Mouse (Mus musculus) MEL-GATA-1-ER (cell line): ENCODE data around the gene Selenov.

Experiments
- DNase-seq: peaks from one replicate; pipeline ENCODE4 v3.0.0-alpha.2; 2012; ENCODE audit warnings: low read depth; ENCODE audit errors: extremely low read depth

Gene Selenov

DNA sequence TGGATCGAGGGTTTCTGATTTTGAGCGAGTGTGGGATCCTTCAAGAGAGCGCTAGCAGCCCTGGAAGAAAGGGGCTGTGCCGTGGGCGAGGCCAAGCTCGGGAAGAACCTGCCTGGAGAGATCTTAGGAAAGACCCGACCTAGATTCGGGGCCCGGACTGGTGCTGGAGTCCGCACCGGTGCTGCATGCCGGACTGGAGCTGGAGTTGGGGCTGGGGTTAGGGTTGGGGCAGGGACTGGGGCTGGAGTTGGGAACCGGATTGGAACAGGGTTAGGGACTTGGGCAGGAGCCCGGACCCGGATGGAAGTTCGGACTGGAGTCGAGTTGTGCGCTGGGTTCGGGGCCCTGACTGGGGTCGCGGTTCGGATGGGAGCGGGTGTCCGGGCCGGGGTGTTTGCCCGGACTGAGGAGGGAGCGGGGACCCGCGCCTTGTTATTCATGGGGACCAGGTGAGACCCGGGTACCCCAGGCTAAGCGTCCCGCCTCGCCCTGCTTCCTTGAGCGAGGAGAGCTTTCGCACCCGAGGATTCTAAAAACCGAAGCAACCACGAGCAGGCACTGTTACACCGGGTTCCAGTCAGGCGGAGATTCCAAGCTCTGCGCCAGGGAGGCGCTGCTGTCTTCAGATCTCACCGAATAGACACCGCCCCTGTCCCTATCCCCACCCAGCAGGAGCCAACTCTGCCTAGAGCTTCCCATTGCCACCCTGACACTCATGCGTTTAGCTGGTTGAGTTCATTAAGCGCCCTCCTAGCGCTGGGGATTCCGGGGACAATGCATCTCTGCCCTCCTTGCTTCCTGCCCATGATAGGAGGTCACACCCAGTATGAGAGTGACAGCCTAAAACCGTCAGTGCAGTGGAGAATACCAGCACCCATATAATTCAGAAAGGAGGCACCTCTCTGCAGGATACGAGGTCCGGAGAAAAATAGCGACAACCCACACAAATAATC is at the start of gene Selenov:
TSS of gene Selenov (minus strand) at position 549 of the 953 bp plus-strand sequence.
- no peak for DNase-seq

DNA sequence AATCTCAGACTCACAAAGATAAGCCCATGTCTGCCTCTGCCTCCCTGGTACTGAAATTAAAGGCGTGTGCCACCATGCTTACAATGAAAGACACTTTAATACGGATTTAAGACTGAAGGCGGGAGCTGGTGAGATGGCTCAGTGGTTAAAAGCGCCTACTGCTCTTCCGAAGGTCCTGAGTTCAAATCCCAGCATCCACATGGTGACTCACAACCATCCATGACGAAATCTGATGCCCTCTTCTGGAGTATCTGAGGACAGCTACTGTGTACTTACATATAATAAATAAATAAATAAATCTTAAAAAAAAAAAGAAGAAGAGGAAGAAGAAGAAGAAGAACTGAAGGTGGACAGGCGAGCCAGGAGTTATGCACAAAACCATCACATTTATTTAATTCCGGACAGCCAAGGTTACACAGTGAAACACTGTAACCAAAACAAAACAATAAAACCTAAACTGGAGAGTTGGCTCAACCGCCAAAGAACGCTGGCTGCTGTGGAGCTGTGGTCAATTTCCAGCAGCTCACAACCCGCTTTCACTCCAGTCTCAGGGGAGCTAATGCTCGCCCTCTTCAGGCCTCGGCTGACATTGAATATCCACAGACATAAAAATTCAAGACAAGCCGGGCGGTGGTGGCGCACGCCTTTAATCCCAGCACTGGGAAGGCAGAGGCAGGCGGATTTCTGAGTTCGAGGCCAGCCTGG is 48.4 kb upstream of the Selenov start:
- DNase-seq, result peak; percentile 71

DNA sequence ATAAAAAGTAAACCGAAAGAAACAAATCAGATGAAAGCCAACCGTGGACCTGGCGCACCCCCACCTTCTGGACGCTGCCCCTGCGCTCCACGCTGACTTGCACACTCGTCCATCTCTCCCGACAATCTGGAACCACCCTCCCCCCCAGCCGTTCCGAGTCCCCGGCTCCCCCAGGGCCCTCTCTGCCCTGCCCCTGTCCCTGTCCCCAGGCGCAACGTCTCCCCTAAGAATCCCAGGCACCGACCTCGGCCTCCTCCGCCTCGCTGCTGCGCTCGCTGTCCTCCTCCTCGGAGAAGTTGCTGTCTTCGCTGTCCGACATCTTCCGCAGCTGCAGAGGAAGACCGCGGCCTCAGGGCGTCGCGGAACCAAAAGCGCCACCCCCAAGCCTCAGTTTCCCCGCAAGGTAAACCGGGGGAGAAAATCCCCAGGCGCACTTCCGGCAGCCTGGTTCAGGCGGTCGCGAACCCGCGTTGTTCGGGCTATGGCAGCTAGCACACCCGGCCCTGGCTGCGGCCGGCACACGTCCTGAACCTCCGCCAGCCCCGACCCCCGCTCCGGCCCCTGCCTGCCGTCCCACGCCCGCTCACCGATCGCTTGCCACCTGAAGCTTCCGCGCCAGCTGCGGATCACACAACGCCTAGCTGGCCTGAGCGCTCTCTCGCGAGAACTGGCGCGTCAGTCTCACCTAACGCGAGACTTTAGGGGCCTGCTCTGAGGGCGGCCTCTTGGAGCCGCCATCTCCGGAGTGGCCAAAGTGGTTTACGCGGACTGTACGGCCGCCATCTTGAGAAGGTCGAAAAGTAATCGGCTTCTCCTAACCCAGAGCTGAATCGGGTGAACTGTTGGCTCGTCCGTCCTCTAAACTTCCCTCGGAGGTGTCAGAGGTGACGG is 47.4 kb upstream of the Selenov start, which contains the start of gene Supt5:
TSS of gene Supt5 (minus strand) at position 639 of the 891 bp plus-strand sequence.
- DNase-seq, result peak; percentile 95

DNA sequence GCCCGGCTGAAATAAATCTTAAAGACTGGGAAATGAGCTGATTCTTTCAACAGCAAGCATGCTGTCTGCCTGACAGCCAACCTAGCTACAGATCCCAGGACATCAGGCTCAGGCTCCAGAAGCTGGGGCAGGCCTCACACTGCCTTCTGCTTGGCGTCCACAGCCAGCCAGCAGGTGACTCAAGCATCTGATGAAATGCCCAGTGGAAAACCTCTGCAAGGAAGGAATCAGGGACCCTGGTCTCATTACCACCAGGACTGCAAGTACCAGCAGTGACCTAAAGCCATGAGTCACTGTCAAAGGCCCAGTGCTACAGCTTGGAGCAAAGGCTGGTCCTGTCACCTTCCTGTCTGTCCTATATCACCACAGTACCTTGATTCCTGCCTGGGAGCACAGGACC is 44.5 kb upstream of the Selenov start:
- DNase-seq, result no peak

DNA sequence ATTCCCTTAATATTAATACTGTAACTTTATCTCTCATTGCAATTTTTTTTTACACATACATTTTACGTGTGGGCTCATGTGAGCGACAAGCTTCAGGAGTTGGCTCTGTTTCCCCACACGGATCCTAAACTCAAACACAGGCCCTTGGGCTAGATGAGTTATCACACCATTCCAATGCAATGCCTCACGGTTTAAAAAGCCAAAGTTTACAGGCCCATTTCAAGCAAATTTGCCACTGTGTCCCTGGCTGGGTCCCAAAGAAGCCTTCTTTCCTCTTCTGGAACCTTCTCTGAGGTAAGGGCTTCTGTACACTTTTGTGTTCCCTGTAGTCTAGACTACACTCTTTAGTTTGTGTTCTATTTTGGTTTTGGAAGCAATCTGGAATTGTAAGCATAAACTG is 43.5 kb upstream of the Selenov start:
- DNase-seq, result no peak

DNA sequence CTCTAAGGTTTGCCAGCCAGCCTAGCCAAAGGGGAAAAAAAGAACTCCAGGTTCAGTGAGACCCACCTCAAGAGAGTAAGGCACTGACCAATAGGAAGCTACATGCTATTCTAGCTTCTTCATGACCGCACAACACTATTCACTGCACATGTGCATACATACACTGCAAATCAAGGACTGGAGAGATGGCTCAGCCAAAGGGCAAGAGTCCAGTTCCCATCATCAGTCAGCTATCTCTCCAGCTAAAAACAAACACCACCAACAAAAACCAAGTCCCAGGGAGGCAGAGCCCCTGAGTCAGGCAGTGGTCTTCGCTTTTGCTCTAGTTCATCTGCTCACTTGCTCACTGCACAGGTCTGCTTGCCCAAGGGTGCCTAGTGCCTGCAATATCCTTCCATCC is 37.3 kb upstream of the Selenov start:
- no peak for DNase-seq

DNA sequence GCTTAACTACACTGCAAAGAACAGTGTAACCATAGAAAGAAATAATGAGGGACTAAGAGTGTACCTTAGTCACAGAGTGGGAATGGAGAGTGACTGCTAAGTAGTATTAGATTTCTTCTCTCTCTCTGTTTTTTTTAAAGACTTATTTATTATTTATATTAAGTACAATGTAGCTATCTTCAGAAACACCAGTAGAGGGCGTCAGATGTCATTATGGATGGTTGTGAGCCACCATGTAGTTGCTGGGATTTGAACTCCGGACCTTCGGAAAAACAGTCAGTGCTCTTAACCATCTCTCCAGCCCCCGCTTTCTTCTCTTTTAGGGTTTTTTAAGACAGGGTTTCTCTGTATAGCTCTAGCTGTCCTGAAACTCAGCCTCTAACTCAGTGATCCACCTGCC is 35.5 kb upstream of the Selenov start:
- no peak for DNase-seq

DNA sequence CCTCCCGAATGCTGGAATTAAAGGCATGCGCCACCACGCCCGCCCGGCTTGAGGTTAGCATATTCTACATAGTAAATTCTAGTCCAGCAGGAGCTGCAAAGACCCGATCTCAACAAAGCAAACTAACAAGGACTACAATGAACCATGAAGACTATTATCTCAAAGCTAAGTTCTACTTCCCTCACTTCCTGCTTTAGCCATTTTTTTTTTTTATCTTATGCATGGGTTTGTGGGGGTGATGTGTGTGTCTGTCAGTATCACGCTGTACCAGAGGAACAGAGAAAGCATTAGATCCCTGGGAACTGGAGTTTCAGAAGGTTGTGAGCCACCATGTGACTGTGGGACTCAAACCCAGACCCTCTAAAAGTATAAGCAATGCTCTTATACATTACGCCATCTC is 34.3 kb upstream of the Selenov start:
- peak; percentile 29 for DNase-seq

DNA sequence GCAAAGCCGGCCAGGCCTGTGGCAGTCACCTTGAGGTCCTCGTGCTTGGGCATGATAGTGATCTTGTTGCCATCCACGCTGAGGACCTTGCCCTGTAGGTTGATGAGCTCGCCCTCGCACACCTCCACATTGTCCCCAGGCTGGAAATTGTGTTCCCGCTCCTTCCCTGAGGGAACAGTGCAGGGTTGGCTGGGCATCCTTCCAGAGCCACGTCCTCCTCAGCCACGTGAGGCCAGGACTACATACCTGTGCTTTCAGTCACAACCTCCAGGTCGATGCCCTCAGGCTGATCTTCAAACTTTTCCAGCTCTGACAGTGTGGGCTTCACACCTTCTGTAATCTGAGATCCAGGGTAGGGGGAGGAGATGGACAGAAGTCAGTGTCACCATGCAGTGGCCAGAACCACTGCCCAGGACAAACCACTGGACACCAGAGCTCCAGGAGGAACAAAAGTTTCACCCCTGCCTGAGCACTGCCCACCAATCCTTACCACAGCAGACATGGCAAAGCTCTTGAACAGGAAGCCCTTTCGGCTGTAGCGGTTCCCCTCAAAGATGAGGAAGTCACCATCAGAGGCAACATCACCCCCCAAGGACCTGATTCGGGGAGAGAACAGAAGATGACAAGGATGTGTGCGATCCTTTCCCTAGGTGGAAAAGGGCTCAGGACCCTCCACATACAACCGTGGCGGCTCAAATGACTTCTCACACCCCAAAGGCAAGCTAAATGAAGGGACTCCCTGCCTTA is 31.2 kb upstream of the Selenov start:
- peak; percentile 20 for DNase-seq

DNA sequence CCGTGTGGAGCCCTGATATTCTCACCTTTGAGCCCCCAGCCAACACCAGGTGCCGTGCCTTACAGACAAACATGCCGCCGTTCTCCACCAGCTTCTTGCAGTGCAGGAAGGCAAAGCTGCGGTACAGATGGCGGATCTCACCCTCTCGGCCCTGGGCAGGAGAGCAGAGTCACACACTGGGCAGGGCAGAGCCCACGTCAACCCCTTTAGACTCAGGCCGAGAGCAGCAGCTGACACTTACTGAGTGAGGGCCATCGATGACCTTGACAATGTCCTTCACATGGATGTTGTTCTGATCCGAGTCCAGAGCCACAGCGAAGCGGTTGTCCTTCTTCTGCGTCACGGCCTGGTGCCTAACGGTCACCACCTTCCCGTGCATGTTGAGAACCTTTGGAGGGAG is 27.7 kb upstream of the Selenov start:
- DNase-seq, result no peak

DNA sequence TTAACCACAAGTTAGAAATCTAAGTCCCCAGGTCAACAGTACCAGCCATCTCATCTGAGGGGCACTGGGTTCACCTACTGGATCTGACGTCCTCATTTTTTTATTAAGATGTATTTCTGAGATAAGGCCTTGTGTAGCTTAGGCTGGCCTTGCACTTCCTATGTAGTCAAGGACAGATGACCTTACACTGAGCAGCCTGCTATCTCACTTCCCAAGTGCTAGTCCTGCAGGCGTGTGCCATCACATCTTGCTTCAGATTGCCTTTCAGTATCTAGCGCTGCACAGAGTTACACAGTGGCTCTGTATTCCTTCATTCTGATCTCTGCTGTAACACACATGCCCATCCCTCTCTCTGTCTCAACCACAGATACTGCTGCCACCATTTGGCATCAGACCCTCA is 27.1 kb upstream of the Selenov start:
- no peak for DNase-seq

DNA sequence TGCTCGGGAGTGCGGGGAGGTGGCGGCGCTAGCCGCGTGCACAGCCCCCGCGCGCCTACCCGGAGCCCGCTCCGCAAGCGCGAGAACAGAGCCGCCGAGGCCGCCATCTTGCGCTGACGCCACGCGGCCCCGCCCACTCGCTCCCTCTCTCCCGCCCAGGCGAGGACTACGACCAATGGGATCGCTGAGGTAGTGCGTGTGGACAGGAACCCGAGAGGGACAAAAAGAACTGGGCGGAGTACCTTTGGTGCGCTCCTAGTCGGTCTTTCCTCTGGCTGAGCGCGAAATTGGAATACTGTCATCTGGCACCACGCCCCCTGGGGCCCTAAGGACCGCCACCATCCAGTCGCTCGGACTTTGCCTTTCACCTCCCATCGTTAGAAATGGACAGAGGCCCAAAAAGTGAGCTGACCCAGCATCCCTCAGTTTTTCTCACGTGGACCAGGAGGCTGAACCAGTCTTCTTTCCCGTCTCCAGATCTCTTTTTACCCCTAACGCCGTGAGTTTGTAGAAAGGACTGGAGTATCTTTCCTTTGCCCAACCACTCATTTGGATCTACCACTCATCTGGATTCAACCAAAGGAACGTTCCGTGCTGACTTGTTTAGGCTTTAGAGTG is 21.0 kb upstream of the Selenov start, which contains the start of gene Timm50:
TSS of gene Timm50 (minus strand) at position 147 of the 618 bp plus-strand sequence.
- DNase-seq, result peak; percentile 94

DNA sequence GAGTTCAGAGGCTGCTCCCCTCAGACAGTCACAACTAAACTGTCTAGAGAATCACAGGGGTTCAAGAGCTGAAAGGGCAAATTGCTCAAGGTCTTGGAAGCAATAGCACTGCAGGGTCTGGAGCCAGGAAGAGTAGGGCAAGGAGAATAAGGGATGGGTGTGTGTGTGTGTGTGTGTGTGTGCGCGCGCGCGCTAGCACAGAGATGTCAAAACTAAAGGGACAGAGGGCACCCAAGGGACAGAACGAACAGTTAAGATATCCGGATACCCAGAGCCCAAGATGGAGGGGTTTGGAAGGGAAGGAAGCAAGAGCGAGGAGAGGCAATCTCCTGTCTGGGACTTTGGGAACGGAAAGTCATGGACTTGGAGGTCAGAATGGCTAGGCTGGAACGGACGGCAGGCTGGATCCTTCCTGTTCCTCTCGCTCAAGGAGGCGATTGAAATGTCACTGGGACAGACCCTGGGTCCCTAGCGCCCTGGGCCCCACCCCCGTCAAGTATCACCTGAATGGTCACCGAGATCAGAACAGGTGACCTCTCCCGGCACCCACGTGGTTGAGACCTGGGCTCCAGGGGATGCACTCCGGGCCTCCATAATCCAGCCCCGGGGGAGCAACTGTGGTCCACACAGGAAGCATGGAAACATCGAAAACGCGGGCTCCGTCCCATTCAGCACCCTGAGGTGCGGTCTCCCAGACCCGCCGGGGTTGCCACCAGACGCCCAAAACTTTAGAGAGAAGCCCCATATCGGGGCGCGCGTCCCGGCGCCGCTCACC is 20.4 kb upstream of the Selenov start:
- DNase-seq, result peak; percentile 12

DNA sequence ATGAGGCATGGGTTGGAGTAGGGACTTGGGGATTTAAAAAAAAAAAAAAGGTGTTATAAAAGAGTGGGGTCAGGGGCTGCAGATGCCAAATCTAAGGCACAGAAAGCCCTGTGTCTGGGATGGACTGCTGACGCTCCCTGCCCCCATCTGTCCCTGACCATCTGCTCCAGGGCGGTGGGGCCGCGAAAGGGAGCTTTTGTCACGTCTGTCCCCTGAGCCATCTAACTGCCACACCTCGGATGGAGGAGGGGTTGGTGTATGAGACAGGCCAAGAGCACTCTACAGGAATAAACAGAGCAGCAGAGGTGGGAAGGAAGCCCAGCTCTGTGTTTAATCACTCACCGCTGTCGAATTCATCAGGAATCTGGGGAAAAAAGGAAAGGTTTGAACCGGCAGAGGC is 18.8 kb upstream of the Selenov start:
- DNase-seq, result no peak

DNA sequence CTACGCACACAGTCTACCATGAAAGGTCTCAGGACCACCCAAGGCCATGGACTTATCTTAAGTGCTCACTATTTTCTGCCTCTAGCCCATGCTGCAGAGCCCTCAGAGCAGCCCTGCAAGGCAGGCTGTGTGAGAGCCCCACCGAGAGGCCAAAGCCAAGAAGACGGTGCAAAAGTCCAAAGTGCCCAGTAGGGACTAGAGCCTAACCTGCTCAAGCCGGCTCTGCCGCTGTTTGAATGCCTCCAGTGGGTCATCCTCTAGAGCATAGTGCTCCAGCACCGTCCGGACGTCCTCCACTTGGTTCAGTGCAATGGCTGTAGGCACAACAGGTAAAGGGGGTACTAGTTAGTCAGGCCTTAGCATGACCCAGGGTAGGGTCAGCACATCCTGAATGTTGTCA is 15.2 kb upstream of the Selenov start:
- no peak for DNase-seq

DNA sequence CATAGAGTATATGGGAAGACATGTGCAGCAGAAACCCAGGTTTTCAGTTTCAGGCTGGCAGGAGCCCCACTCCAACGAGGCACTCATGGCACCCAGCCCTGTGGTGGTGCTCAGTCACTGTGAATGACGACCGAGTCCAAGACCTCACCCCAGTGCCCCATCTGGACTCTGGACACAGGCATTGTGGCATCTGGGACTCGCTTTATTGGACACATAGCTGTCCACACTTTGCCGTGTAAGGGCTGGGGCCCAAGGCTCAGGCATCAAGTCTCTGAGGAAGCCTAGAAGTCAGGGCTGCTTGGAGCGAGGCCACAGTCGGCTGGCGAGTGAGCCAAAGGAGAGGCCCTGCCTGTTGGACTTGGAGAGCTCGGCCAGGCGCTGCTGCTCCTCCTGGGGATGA is 14.7 kb upstream of the Selenov start:
- DNase-seq, result no peak

DNA sequence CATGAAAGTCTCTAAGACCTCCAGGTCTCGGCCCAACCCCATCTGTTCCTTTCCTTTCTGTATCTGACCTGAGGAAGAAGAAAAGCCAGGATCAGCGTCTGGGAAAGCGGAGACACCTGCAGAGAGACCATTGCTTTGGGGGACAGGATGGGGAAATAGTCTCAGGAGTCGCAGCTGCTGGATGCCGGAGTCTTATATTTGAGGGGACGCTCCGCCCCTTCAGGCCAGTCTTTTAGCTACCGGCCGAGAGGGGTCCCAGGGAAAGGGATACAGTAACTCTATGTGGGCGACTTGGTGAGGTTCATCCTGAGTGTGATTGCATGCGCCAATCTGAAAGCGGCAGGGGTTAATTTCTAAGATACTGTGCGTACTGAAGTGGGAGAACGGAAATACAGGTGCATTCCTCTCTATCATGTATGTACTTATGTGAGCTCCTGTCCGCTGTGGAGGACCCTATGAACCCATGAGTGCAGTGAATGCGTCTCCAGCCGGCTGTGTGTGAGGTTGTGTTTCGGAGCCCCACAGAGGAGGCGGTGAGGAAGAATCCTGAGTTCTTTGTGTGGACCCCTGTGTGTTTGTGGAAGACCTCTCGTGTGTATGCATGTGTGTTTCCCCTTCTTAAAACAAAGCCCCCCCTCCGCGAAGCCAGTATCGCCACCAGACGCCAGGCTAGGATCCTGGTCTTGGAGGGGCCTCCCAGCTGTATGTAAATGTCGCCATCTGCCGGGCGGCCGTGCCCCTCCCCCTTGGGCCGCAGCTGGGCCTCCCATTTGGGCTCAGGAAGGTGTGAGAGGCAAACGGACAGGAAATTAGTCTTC is 10.8 kb upstream of the Selenov start, which contains the start of gene Dll3:
TSS of gene Dll3 (minus strand) at position 623 of the 818 bp plus-strand sequence.
- no peak for DNase-seq

DNA sequence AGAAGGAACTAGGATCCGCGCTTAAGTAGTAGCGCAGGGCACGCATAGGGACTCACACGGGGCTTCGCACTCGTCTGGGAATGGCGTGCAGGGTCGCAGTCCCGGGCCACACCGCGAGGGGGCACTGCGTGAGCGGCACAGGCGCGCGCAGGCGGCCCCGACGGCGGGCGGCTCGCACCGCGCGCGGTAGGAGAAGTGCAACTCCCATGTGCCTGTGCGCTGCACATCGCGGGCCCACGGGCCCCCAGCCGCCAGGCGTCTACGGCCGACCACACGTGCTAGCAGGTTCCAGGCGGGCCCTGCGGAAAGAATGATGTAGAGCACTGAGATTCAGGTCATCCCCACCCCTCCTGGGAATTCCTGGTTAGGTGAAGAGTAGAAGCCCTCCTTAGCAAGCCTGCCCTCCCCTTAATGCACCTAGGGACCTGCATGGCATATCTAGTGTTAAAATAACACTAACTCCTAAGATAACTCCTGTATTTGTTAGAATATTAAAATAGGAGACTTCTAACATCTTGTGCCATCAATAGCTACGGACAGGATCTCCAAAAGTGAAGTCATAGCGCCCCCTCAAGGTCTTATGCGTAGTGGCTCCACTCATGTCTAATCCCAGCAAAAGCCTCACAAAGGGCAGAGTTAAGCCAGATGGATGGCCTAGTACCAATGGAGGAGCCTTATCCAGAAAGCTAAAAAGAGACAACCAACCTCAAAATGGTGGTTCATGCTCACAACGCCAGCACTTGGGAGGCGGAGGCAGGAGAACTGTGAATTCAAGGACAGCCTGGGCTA is 8.0 kb upstream of the Selenov start:
- DNase-seq, result peak; percentile 65
